Mouse (Mus musculus) ovary, adult 2 months (tissue): ENCODE measurements around the gene Mier2. TPM values are rescaled to one million over a fixed set of nuclear protein-coding genes. Genes with fewer than 3 reads are reported as not detected.

Source experiments
- polyA plus RNA-seq: library from polyadenylated mRNA; depleted of rRNA; stranded (reverse); fragments of >200 nt; gene quantifications from 2 replicates; pipeline ENCODE4 v1.2.3, GENCODE M21; 2012; rRNA removed

Mier2 gene
- 205 and 206 TPM in 2 replicates for polyA plus RNA-seq

GRCm38 (mm10) chr10:79554330-79555237 lies at the start of gene Mier2:
TSS of gene Mier2 (minus strand) at chr10:79555199.

GRCm38 (mm10) chr10:79587061-79587751 lies 32.2 kb upstream of the Mier2 start, which contains the start of gene Theg:
TSS of gene Theg (minus strand) at chr10:79587331.

GRCm38 (mm10) chr10:79533126-79533911 lies 21.7 kb downstream of the Mier2 start, which contains the start of gene Plpp2:
TSS of gene Plpp2 (minus strand) at chr10:79533796.

Other genes with a start within 250 kb of the Mier2 start
- gene Vmn2r82, start 198.7 kb downstream of the Mier2 start, polyA plus RNA-seq = not detected in 2 replicates
- gene Vmn2r83, start 86.5 kb downstream of the Mier2 start, polyA plus RNA-seq = not detected in 2 replicates
- 46.8 and 52.3 TPM in 2 replicates for gene Plpp2, start 21.4 kb downstream of the Mier2 start, polyA plus RNA-seq
- not detected in 2 replicates for gene Theg, start 32.1 kb upstream of the Mier2 start, polyA plus RNA-seq
- 1.0 and 1.1 TPM in 2 replicates for gene C2cd4c, start 58.8 kb upstream of the Mier2 start, polyA plus RNA-seq
- gene Shc2, start 82.7 kb upstream of the Mier2 start, polyA plus RNA-seq = 23.4 and 27.1 TPM in 2 replicates
- gene Odf3l2, start 90.5 kb upstream of the Mier2 start, polyA plus RNA-seq = not detected in 2 replicates
- 0.37 and 0.41 TPM in 2 replicates for gene Madcam1, start 109.4 kb upstream of the Mier2 start, polyA plus RNA-seq
- gene Tpgs1, start 114.2 kb upstream of the Mier2 start, polyA plus RNA-seq = 157 and 195 TPM in 2 replicates
- gene Cdc34, start 127.0 kb upstream of the Mier2 start, polyA plus RNA-seq = 105 and 140 TPM in 2 replicates
- gene Gzmm, start 133.8 kb upstream of the Mier2 start, polyA plus RNA-seq = 0.38 and 0.59 TPM in 2 replicates
- gene Bsg, start 149.3 kb upstream of the Mier2 start, polyA plus RNA-seq = 812 and 1,288 TPM in 2 replicates
- gene Hcn2, start 161.4 kb upstream of the Mier2 start, polyA plus RNA-seq = 15.6 and 16.5 TPM in 2 replicates
- gene Polrmt, start 191.4 kb upstream of the Mier2 start, polyA plus RNA-seq = 87.5 and 91.0 TPM in 2 replicates
- 0.14 TPM in 1 of 2 replicates, not detected in the other for gene Fgf22, start 199.9 kb upstream of the Mier2 start, polyA plus RNA-seq
- 308 and 375 TPM in 2 replicates for gene Rnf126, start 211.8 kb upstream of the Mier2 start, polyA plus RNA-seq
- 44.1 and 45.1 TPM in 2 replicates for gene Fstl3, start 222.1 kb upstream of the Mier2 start, polyA plus RNA-seq
- 0.20 and 0.37 TPM in 2 replicates for gene Prss57, start 235.8 kb upstream of the Mier2 start, polyA plus RNA-seq
- gene Palm, start 238.4 kb upstream of the Mier2 start, polyA plus RNA-seq = 90.7 and 101 TPM in 2 replicates